Mouse (Mus musculus) neural tube, embryonic 12.5 days (tissue): ENCODE measurements around the gene Teddm3. TPM values are rescaled to one million over a fixed set of nuclear protein-coding genes. Genes with fewer than 3 reads are reported as not detected.
"Not testable (repeated sequence)": the region's sequence is repeated elsewhere in the genome, so short reads cannot be mapped to it uniquely, and the experiment has no call there.

Source experiments
- ATAC-seq: fragments of 200-750 bp; cut with Nextera tagmentation; 2 replicates; pipeline ENCODE4 v1.8.0; 2017; ENCODE audit warnings: low read depth, mild to moderate bottlenecking, moderate TSS enrichment, moderate library complexity; ENCODE audit not compliant: low FRiP score
- H3K27ac ChIP-seq: fragments of 300-500 bp; sonication (generic); 2 replicates; pipeline ENCODE4 v1.5.1; 2016
- H3K27me3 ChIP-seq: fragments of 300-500 bp; sonication (generic); replicated peaks from 2 replicates; pipeline ENCODE4 v1.6.1; 2016; ENCODE audit warnings: mild to moderate bottlenecking
- H3K36me3 ChIP-seq: fragments of 300-500 bp; sonication (generic); 2 replicates; pipeline ENCODE4 v1.6.1; 2016; ENCODE audit warnings: mild to moderate bottlenecking
- H3K4me1 ChIP-seq: fragments of 300-500 bp; sonication (generic); 2 replicates; pipeline ENCODE4 v1.6.1; 2016
- H3K4me2 ChIP-seq: fragments of 300-500 bp; sonication (generic); replicated peaks from 2 replicates; pipeline ENCODE4 v1.6.1; 2016; ENCODE audit warnings: mild to moderate bottlenecking
- H3K4me3 ChIP-seq: fragments of 300-500 bp; sonication (generic); 2 replicates; pipeline ENCODE4 v1.5.1; 2016
- H3K9ac ChIP-seq: fragments of 300-500 bp; sonication (generic); 2 replicates; pipeline ENCODE4 v1.6.1; 2016; ENCODE audit warnings: mild to moderate bottlenecking
- H3K9me3 ChIP-seq: fragments of 300-500 bp; sonication (generic); 2 replicates; pipeline ENCODE4 v1.6.1; 2016; ENCODE audit warnings: mild to moderate bottlenecking
- WGBS: fragments of 180-500 bp; shearing (Covaris S2); methylation state at CpG from one replicate; pipeline ENCODE4 v1.1.7; 2016; 5-methylcytosine and 5-hydroxymethylcytosine counted together
- polyA plus RNA-seq: library from polyadenylated mRNA; unstranded; fragments of >200 nt; fragmentation: Nextera tagmentation; extraction: Ambion mirVana; gene quantifications from 2 replicates; pipeline ENCODE4 v1.2.1, GENCODE M21; 2016

Teddm3 gene
- polyA plus RNA-seq, 1 experiment from 2014 or later, result not detected

DNA sequence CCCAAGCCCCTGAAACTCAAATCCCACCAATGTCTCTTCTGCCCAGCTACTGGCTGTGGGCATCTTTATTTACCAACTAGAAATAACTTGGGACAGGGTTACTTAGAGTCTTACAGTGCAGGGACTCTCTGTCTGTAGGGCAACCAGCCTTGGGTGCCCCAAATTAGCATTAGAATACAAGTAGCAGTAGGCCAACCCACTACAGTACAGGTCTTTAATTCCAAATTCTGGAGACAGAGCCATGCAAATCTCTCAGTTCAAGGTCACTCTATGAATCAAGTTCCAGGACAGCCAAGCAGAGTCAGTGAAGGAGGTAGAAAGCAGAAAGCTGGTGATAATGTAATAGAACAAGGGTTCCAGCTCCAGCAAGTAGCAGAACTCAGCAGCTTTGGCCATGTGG, 30.9 kb upstream of the Teddm3 start:
- ATAC-seq, result no peak

DNA sequence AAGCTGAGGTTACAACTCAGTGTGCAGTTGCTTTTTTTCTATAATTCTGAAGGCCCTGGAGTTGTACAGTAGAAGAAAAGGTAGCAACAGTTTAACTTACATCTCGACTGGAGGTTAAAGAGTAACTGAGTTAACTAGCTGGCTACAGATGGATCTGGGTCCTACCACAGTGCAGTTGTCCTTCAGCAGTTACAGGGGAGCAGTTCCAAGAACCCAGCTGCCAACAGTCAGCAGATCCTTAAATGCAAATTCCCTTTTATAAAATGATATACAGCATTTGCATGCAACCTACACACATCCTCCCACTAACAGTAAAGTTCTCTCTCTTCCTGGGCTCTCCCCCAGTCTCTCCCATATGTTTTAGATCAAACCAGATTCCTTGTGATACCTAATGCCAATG, 28.3 kb upstream of the Teddm3 start:
- H3K27me3 ChIP-seq, result no peaks in the 10 kb centered on the region
- H3K36me3 ChIP-seq, result no peaks in the 10 kb centered on the region
- H3K4me1 ChIP-seq, result peaks cover 2% of the 10 kb centered on the region; the same call in 1 of the 2 replicates
- H3K9me3 ChIP-seq, result no peaks in the 10 kb centered on the region
- no peak overlapping the region for H3K4me3 ChIP-seq
- no peak overlapping the region for H3K27ac ChIP-seq
- 81% methylated on average over 1 of the region's 1 CpGs for WGBS
- ATAC-seq, result no peak
- H3K4me2 ChIP-seq, result no peak overlapping the region
- H3K9ac ChIP-seq, result no peak overlapping the region

More for the DNA sequence above, 30.9 kb upstream of the Teddm3 start:
- Histone ChIP-seq H3K36me3 (no peaks in the 10 kb centered on the region), H3K27me3 (no peaks in the 10 kb centered on the region), H3K9me3 (no peaks in the 10 kb centered on the region), H3K4me2 (no peak overlapping the region), H3K4me1 (peaks cover 8% of the 10 kb centered on the region), H3K4me3 (no peak overlapping the region), H3K27ac (no peak overlapping the region), H3K9ac (no peak overlapping the region)

DNA sequence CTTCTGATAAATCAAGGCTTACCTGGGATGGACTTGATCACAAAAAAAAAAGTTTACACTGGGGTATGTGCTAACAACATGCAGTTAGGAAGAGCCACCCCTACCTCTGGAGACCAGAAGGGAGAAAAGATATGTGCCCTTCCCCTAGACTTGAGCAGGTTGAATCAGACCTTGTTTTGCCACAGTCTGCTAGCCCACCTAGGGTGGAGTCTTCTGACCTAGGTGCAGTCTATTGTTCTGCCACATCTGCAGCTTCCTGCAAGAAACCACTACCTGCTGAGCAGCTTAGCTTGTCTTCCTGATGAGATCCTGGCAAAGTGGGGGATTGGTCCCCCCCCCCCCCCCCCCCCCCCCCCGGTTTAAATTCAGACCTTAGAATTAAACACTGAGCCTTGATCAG, 21.4 kb upstream of the Teddm3 start:
- Histone ChIP-seq H3K4me3 (no peak overlapping the region), H3K9ac (no peak overlapping the region), H3K27me3 (no peaks in the 10 kb centered on the region), H3K9me3 (no peaks in the 10 kb centered on the region), H3K4me2 (no peak overlapping the region), H3K36me3 (no peaks in the 10 kb centered on the region), H3K27ac (no peak overlapping the region), H3K4me1 (no peaks in the 10 kb centered on the region)
- no CpG with 5 or more reads among the region's 1 CpGs for WGBS
- no peak for ATAC-seq

DNA sequence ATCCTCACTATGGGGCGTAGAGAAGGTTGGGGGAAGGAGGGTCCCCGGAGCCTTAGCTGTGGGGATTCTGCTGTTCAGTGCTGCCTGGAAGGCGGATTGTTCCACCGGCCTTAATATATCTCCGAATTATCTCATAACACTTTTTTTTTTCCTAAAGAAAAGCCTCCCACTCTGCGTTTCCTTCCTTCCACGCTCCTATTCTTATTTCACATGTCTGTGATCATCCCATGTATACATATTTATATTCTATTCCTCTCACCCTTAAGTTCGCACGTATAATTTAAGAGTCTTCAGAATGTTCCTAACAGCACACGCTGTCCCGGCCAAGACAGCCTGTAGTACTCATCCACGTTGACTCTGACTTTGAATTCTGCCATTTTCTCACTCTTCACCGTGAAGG, 14.9 kb upstream of the Teddm3 start:
- H3K4me3 ChIP-seq, result no peak overlapping the region
- no peaks in the 10 kb centered on the region for H3K36me3 ChIP-seq
- 91% methylated on average over 13 of the region's 13 CpGs for WGBS
- no peak overlapping the region for H3K27ac ChIP-seq
- no peak for ATAC-seq
- no peaks in the 10 kb centered on the region for H3K4me1 ChIP-seq
- H3K9me3 ChIP-seq, result no peaks in the 10 kb centered on the region
- H3K27me3 ChIP-seq, result no peaks in the 10 kb centered on the region
- no peak overlapping the region for H3K9ac ChIP-seq
- H3K4me2 ChIP-seq, result no peak overlapping the region

DNA sequence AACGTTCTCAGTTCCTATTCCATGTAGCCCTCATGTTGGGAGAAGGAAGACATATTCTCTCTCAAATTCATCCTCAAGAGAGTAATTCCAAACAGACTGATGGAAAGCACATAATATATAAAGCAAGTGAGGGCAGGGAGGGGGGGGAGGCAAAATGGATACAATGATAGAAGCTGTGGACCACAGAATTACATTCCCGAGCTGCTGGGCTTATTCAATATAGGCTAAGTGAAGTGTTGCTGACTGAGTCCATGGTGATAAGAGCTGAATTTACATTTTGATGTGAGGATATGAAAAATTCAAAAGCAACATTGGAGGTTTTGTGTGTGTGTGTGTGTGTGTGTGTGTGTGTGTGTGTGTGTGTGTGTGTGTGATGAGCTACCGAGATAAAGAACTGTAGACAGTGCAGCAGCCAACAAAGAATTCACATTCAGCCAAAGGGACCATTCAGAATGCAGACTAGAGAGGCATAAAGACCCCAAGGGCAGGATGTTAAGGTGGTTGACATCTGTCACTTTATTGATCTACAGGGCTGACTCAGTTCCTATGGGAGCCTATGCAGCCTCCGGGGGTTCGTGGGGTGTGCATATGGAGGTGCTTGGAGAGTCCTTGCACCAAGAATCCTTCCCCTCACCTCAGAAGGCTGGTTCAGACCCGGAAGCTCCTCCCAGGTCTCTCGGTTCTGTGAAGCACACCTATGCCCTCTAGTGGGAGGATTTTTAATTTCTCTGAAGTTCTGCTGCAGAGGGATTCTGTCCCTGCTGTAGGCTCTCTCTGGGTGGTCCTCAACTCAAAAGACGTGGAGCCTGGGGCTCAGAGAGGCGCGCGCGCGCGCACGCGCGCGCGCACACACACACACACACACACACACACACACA, 11.8 kb upstream of the Teddm3 start:
- WGBS, result 21% methylated on average over 18 of the region's 19 CpGs
- H3K4me2 ChIP-seq, H3K27ac ChIP-seq, H3K9me3 ChIP-seq, H3K4me1 ChIP-seq, H3K4me3 ChIP-seq, H3K36me3 ChIP-seq, H3K27me3 ChIP-seq, H3K9ac ChIP-seq: not testable (repeated sequence)
- peak; percentile 66; the same call in 1 of the 2 replicates for ATAC-seq

DNA sequence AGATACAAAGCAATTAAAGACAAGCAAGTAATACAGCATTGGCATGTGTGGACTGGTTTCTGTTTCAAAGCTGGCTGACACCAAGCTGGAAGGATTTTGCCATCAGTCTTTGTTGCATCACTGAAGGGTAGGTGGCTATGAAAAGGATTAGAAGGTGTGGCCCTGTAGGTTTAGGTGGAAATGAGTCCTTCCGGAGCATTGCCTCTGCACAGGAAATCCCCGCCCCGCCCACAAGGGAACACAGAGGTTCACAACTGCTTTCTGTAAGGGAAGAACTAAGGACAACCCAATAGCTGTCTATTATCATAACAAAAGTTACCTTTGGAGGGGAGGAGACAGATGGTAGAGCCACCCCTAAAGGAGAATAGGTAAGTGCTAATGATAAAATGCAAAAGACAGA, 9.6 kb upstream of the Teddm3 start:
- not testable (repeated sequence) for H3K4me2 ChIP-seq, H3K4me3 ChIP-seq, ATAC-seq, H3K9me3 ChIP-seq, H3K4me1 ChIP-seq, H3K9ac ChIP-seq, H3K27me3 ChIP-seq, H3K36me3 ChIP-seq, H3K27ac ChIP-seq
- 91% methylated on average over 3 of the region's 3 CpGs for WGBS

DNA sequence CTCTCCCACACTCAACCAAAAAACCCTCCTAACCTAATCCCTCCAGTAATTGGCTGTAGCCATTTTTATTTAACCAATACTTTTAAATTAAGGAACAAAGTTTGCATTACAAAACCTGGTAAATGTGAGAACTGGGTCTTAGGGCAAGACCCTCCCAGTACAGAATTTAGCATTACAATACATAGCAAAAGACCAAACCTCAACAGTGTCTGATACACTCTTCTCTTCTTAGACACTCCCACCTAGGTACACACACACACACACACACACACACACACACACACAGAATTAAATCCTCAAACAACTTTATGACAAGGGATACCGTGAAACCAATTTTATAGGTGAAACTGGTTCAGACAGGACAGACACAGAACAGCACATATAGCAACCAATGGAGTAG, 5.4 kb upstream of the Teddm3 start:
- not testable (repeated sequence) for H3K36me3 ChIP-seq, H3K9me3 ChIP-seq, H3K9ac ChIP-seq, H3K27ac ChIP-seq, ATAC-seq, H3K4me2 ChIP-seq, H3K4me3 ChIP-seq, H3K4me1 ChIP-seq, H3K27me3 ChIP-seq
- 97% methylated on average over 1 of the region's 1 CpGs for WGBS

DNA sequence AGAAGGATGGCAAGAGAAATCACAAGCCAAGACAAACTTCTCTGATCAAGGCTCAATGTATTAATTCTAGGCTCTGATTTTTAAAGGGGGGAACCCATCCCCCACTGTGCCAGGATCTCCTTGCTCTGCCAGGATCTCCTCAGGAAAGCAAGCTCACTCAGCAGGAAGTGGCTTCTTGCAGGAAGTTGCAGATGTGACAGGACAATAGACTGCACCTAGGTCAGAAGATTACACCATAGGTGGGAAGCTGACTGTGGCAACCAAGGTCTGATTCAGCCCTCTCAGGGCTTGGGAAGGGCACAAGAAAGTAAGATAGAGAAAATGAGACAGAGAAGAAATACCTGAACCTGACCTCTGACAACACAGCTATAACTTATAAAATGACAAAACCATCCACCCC, 2.5 kb upstream of the Teddm3 start:
- H3K4me2 ChIP-seq, H3K27ac ChIP-seq, ATAC-seq, H3K9me3 ChIP-seq, H3K4me1 ChIP-seq, H3K4me3 ChIP-seq, H3K9ac ChIP-seq, H3K27me3 ChIP-seq, H3K36me3 ChIP-seq: not testable (repeated sequence)

DNA sequence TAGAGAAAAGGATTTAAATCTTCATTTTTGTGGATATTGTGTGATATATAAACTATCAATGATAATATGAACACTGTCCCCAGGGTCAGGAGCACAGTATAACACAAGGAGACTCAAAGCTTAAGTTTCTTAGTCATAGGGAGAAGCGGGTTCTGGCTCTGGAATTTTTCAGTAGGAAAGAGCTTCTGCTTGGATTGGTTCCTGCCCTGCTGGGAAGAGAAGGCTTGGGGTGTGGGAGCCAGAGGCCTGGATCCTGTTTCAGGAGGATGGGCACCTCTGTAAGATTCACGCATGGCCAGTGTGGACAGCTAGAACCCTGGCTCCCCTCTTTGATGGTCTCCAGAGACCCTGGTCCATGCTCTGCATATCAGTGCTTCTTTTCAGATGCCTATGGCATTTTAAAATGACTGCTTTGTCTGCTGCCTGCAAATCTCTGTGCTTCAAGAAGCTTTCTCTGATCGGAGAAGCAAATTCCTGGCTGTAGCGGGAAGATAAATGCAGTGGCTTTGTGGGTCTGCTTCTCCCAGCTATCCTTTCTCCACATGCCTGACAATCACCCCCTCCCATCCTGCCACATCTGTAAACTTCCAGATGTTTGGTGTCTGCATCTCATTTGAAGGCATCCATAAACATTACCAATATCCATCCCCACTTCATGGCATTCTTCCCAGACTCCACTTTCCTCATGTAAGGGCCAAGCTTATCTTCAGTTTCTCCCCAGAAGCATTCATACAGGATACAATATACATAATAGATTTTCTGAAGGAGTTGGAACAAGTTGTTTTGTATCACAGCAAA, 2.0 kb downstream of the Teddm3 start:
- H3K36me3 ChIP-seq, result no peaks in the 10 kb centered on the region
- H3K27me3 ChIP-seq, result no peaks in the 10 kb centered on the region
- H3K4me1 ChIP-seq, result no peaks in the 10 kb centered on the region
- WGBS, result 72% methylated on average over 4 of the region's 4 CpGs
- ATAC-seq, result no peak
- H3K9ac ChIP-seq, result no peak overlapping the region
- H3K27ac ChIP-seq, result no peak overlapping the region
- H3K9me3 ChIP-seq, result no peaks in the 10 kb centered on the region
- H3K4me3 ChIP-seq, result no peak overlapping the region
- H3K4me2 ChIP-seq, result no peak overlapping the region

DNA sequence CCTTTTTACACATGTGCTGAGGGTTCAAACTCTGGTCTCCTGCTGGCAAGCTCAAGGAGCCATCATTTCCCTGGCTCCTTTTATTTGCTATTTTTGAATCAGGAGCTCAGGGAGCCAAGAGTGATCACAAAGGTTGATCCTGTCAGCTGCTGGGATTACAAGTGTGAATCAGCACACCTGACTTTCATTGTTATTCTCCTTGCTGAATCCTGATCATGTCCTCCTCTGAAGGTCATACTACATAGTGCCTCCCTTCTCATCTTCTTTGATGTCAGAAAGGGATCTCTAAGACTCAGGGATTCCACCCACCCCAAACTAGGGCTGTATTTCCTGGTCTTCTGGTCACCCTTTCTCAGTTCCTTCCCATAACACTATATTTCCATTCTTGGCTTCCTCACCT, 3.9 kb downstream of the Teddm3 start:
- H3K4me1 ChIP-seq, result no peaks in the 10 kb centered on the region

DNA sequence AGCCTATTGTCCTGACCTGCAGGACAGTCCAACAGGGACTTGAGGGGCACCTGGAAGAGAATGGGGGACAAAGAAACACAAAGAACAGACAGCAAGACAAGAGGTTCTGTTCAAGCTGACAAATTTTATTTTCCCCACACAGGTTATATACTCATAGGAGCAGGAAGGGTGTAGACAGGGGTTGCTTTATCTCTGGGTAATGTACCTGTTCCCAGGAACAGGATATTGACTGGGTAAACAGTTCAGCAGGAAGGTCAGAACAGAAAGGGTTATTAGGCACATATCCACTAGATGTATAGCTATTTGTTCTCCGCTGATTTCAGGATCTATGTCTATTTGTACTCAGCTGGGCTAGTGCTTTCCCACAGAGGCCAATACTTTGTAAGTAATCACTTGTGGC, 5.3 kb downstream of the Teddm3 start:
- 98% methylated on average over 1 of the region's 1 CpGs for WGBS
- ATAC-seq, H3K27ac ChIP-seq, H3K4me1 ChIP-seq, H3K4me2 ChIP-seq, H3K9me3 ChIP-seq, H3K4me3 ChIP-seq, H3K27me3 ChIP-seq, H3K36me3 ChIP-seq, H3K9ac ChIP-seq: not testable (repeated sequence)

More for the DNA sequence above, 3.9 kb downstream of the Teddm3 start:
- no peak for ATAC-seq
- H3K4me2 ChIP-seq, result no peak overlapping the region
- no peaks in the 10 kb centered on the region for H3K36me3 ChIP-seq
- H3K27ac ChIP-seq, result no peak overlapping the region
- no peaks in the 10 kb centered on the region for H3K27me3 ChIP-seq
- no peak overlapping the region for H3K4me3 ChIP-seq
- no peaks in the 10 kb centered on the region for H3K9me3 ChIP-seq
- no peak overlapping the region for H3K9ac ChIP-seq

DNA sequence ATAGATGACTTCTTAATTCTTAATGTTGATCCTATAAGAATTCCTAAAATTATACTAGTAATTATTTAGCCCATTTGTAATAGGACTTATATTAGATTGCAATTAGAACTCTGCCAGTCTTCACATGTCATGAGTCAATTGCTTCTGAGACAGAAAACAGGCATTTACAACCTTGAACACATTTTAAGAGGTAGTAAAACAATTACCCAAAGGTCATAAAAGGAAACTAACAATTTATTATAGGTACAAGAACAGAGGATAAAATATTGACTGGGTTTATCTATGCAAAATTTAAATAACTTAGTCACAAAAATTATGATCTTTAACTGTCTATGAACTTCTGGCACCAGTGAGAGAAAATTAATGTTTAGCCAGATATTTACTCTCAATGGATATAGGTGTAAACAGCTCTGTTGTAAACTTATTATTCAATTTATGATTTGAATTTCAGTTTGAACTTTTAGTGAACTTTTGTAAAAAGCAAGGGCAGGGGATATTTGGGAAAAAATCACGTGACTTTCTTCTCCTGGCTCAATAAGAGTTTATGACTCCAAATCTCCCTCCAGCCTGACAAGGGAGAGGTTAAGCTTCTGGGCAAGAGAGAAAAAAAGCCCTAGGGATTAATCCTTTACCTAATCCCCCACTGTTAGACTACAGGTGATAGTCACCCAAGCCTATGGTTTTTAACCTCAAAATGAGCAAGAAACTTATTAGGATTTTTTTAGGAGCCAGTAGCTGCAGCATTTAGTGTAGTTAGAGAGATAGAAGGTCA, 17.3 kb downstream of the Teddm3 start:
- Histone ChIP-seq H3K27ac (no peak overlapping the region), H3K27me3 (no peaks in the 10 kb centered on the region), H3K4me2 (no peak overlapping the region), H3K9me3 (no peaks in the 10 kb centered on the region), H3K4me1 (no peaks in the 10 kb centered on the region), H3K9ac (no peak overlapping the region), H3K4me3 (no peak overlapping the region), H3K36me3 (no peaks in the 10 kb centered on the region)
- no peak for ATAC-seq
- WGBS, result 40% methylated on average over 1 of the region's 1 CpGs
